Mouse (Mus musculus) brain, embryonic 18.5 days (tissue): ENCODE measurements around the gene Cep19.
"Not testable (repeated sequence)": the region's sequence is repeated elsewhere in the genome, so short reads cannot be mapped to it uniquely, and the experiment has no call there.

Source experiments
- DNase-seq: peaks from one replicate; pipeline ENCODE4 v3.0.0-alpha.2; 2012; ENCODE audit warnings: low read depth, low spot score

The Cep19 gene

GRCm38 (mm10) chr16:32099638-32100150 is at the start of gene Cep19, which contains the start of gene Pigx:
Gene Cep19, plus strand, starts transcription at chr16:32099800.
Gene Pigx, minus strand, starts transcription at chr16:32099740.
- DNase-seq: peak; percentile 74

- DNase-seq: no peak
These were observed 40.8 kb upstream of the Cep19 start for GRCm38 (mm10) chr16:32058817-32059216.

GRCm38 (mm10) chr16:32059840-32060523 is 39.6 kb upstream of the Cep19 start:
- no peak for DNase-seq

- DNase-seq: no peak
These were observed 37.4 kb upstream of the Cep19 start for GRCm38 (mm10) chr16:32062226-32062625.

GRCm38 (mm10) chr16:32063900-32064299 is 35.7 kb upstream of the Cep19 start:
- no peak for DNase-seq

GRCm38 (mm10) chr16:32066899-32067298 is 32.7 kb upstream of the Cep19 start:
- DNase-seq: no peak

GRCm38 (mm10) chr16:32068389-32069300 is 31.0 kb upstream of the Cep19 start:
- DNase-seq: no peak

- not testable (repeated sequence) for DNase-seq
These were observed 29.5 kb upstream of the Cep19 start for GRCm38 (mm10) chr16:32070070-32070469.

GRCm38 (mm10) chr16:32075762-32076161 is 23.8 kb upstream of the Cep19 start:
- no peak for DNase-seq

GRCm38 (mm10) chr16:32076406-32076805 is 23.2 kb upstream of the Cep19 start:
- DNase-seq: no peak

GRCm38 (mm10) chr16:32077648-32078407 is 21.8 kb upstream of the Cep19 start:
- no peak for DNase-seq

GRCm38 (mm10) chr16:32078408-32078990 is 21.1 kb upstream of the Cep19 start:
- no peak for DNase-seq

- DNase-seq: peak; percentile 74
These were observed 20.5 kb upstream of the Cep19 start, which contains the start of gene Pak2 for GRCm38 (mm10) chr16:32078991-32079511. Gene Pak2, minus strand, starts transcription at chr16:32079342.

GRCm38 (mm10) chr16:32087629-32088443 is 11.8 kb upstream of the Cep19 start:
- DNase-seq: no peak

GRCm38 (mm10) chr16:32091466-32091865 is 8.1 kb upstream of the Cep19 start:
- DNase-seq: no peak

- DNase-seq: not testable (repeated sequence)
These were observed 1.8 kb upstream of the Cep19 start for GRCm38 (mm10) chr16:32097757-32098156.

- DNase-seq: no peak
These were observed 533 bp upstream of the Cep19 start for GRCm38 (mm10) chr16:32098897-32099637.

- DNase-seq: no peak
These were observed 2.7 kb downstream of the Cep19 start for GRCm38 (mm10) chr16:32102295-32102694.

- no peak for DNase-seq
These were observed 6.1 kb downstream of the Cep19 start for GRCm38 (mm10) chr16:32105698-32106097.
